Mouse (Mus musculus): Measurements from ENCODE around the gene Gm4216. TPM values are rescaled to one million over a fixed set of nuclear protein-coding genes. Genes with fewer than 3 reads are reported as not detected.
"Not testable (repeated sequence)": the region's sequence is repeated elsewhere in the genome, so short reads cannot be mapped to it uniquely, and the experiment has no call there.

Gene Gm4216
- not detected in 2 replicates for polyA plus RNA-seq (2016; fragmentation: Nextera tagmentation; extraction: Ambion mirVana)

- not testable (repeated sequence) for H3K27ac ChIP-seq; H3K4me2 ChIP-seq (replicated peaks); ATAC-seq (ENCODE audit: insufficient number of reproducible peaks, insufficient read depth, low FRiP score, low TSS enrichment); H3K9me3 ChIP-seq; H3K9ac ChIP-seq; H3K4me3 ChIP-seq; H3K4me1 ChIP-seq; H3K27me3 ChIP-seq; H3K36me3 ChIP-seq
- no CpG with 5 or more reads among the region's 3 CpGs for WGBS
Measured at GRCm38 (mm10) chr7:23019823-23020222, at the start of gene Gm4216. Gene Gm4216 (minus strand): TSS chr7:23019923.

- H3K4me1 ChIP-seq; ATAC-seq (ENCODE audit: insufficient number of reproducible peaks, insufficient read depth, low FRiP score, low TSS enrichment); H3K27ac ChIP-seq; H3K9ac ChIP-seq; H3K9me3 ChIP-seq; H3K4me3 ChIP-seq; H3K36me3 ChIP-seq; H3K27me3 ChIP-seq; H3K4me2 ChIP-seq (replicated peaks): not testable (repeated sequence)
- no CpG with 5 or more reads among the region's 1 CpGs for WGBS
Measured at GRCm38 (mm10) chr7:23067356-23067755, 47.6 kb upstream of the Gm4216 start, which contains the start of gene Gm8720. Gene Gm8720 (minus strand): TSS chr7:23067456.

GRCm38 (mm10) chr7:23055240-23055639, 35.5 kb upstream of the Gm4216 start, which contains the start of gene Vmn1r163:
Gene Vmn1r163 (plus strand): TSS chr7:23055540.
- H3K27ac ChIP-seq; H3K4me2 ChIP-seq (replicated peaks); H3K36me3 ChIP-seq; ATAC-seq (ENCODE audit: insufficient number of reproducible peaks, insufficient read depth, low FRiP score, low TSS enrichment); H3K4me1 ChIP-seq; H3K9ac ChIP-seq; H3K4me3 ChIP-seq; H3K27me3 ChIP-seq; H3K9me3 ChIP-seq: not testable (repeated sequence)
- no CpG with 5 or more reads among the region's 1 CpGs for WGBS

- H3K4me3 ChIP-seq; H3K9ac ChIP-seq; H3K4me1 ChIP-seq; H3K4me2 ChIP-seq (replicated peaks); H3K9me3 ChIP-seq; H3K27ac ChIP-seq; H3K27me3 ChIP-seq; H3K36me3 ChIP-seq; ATAC-seq (ENCODE audit: insufficient number of reproducible peaks, insufficient read depth, low FRiP score, low TSS enrichment): not testable (repeated sequence)
- WGBS, result no CpG with 5 or more reads among the region's 5 CpGs
Measured at GRCm38 (mm10) chr7:22984573-22984972, 35.1 kb downstream of the Gm4216 start, which contains the start of gene Gm4214. Gene Gm4214 (minus strand): TSS chr7:22984673.

Other genes with a start within 250 kb of the Gm4216 start
- not detected in 2 replicates for gene Vmn1r158, start 229.1 kb downstream of the Gm4216 start, polyA plus RNA-seq (2016; fragmentation: Nextera tagmentation; extraction: Ambion mirVana)
- not detected in 2 replicates for gene Vmn1r159, start 176.3 kb downstream of the Gm4216 start, polyA plus RNA-seq (2016; fragmentation: Nextera tagmentation; extraction: Ambion mirVana)
- gene Vmn1r160, start 148.7 kb downstream of the Gm4216 start, polyA plus RNA-seq (2016; fragmentation: Nextera tagmentation; extraction: Ambion mirVana), result 0.29 TPM in 1 of 2 replicates, not detected in the other
- gene Gm4214, start 35.2 kb downstream of the Gm4216 start, polyA plus RNA-seq (2016; fragmentation: Nextera tagmentation; extraction: Ambion mirVana), result not detected in 2 replicates
- gene Vmn1r163, start 35.6 kb upstream of the Gm4216 start, polyA plus RNA-seq (2016; fragmentation: Nextera tagmentation; extraction: Ambion mirVana), result not detected in 2 replicates
- gene Gm8720, start 47.5 kb upstream of the Gm4216 start, polyA plus RNA-seq (2016; fragmentation: Nextera tagmentation; extraction: Ambion mirVana), result not detected in 2 replicates
- gene Gm10662, start 124.6 kb upstream of the Gm4216 start, polyA plus RNA-seq (2016; fragmentation: Nextera tagmentation; extraction: Ambion mirVana), result not detected in 2 replicates
- gene Vmn1r165, start 197.4 kb upstream of the Gm4216 start, polyA plus RNA-seq (2016; fragmentation: Nextera tagmentation; extraction: Ambion mirVana), result not detected in 2 replicates
- gene Vmn1r166, start 231.8 kb upstream of the Gm4216 start, polyA plus RNA-seq (2016; fragmentation: Nextera tagmentation; extraction: Ambion mirVana), result not detected in 2 replicates

All from embryonic facial prominence, embryonic 12.5 days (tissue).